Mouse (Mus musculus) stomach, embryonic 16.5 days (tissue): ENCODE measurements around the gene Auts2. TPM values are rescaled to one million over a fixed set of nuclear protein-coding genes. Genes with fewer than 3 reads are reported as not detected.
A peak's percentile ranks its signal among the peaks of the same experiment; 100 is the strongest.
"Not testable (repeated sequence)": the region's sequence is repeated elsewhere in the genome, so short reads cannot be mapped to it uniquely, and the experiment has no call there.

Experiments used
- ATAC-seq: fragments of 200-750 bp; cut with Nextera tagmentation; 2 replicates; pipeline ENCODE4 v1.8.0; 2017; ENCODE audit warnings: moderate number of reproducible peaks, moderate TSS enrichment; ENCODE audit not compliant: insufficient read depth, low FRiP score
- H3K27ac ChIP-seq: fragments of 300-500 bp; sonication (generic); 2 replicates; pipeline ENCODE4 v1.5.1; 2014; ENCODE audit warnings: low read length
- H3K27me3 ChIP-seq: fragments of 300-500 bp; sonication (generic); 2 replicates; pipeline ENCODE4 v1.6.1; 2014; ENCODE audit warnings: low read length, control low read depth, mixed read lengths; ENCODE audit not compliant: control insufficient read depth, insufficient read depth
- H3K36me3 ChIP-seq: fragments of 300-500 bp; sonication (generic); 2 replicates; pipeline ENCODE4 v1.6.1; 2014; ENCODE audit warnings: low read length; ENCODE audit not compliant: control insufficient read depth, insufficient read depth
- H3K4me1 ChIP-seq: fragments of 300-500 bp; sonication (generic); 2 replicates; pipeline ENCODE4 v1.6.1; 2014; ENCODE audit warnings: low read length, control low read depth, mixed read lengths; ENCODE audit not compliant: control insufficient read depth, insufficient read depth
- H3K4me2 ChIP-seq: fragments of 300-500 bp; sonication (generic); 2 replicates; pipeline ENCODE4 v1.6.1; 2014; ENCODE audit warnings: low read depth, low read length, mixed read lengths
- H3K4me3 ChIP-seq: fragments of 300-500 bp; sonication (generic); replicated peaks from 2 replicates; pipeline ENCODE4 v1.5.1; 2014; ENCODE audit warnings: mild to moderate bottlenecking, low read length
- H3K9ac ChIP-seq: fragments of 300-500 bp; sonication (generic); 2 replicates; pipeline ENCODE4 v1.6.1; 2014; ENCODE audit warnings: low read length
- H3K9me3 ChIP-seq: fragments of 300-500 bp; sonication (generic); replicated peaks from 2 replicates; pipeline ENCODE4 v1.6.1; 2016; ENCODE audit warnings: low read length, control low read depth; ENCODE audit not compliant: control insufficient read depth
- WGBS: fragments of 180-500 bp; shearing (Covaris S2); extraction: QIAGEN DNeasy Blood & Tissue Kit; methylation state at CpG from one replicate; pipeline ENCODE4 v1.1.7; 2014; 5-methylcytosine and 5-hydroxymethylcytosine counted together
- polyA plus RNA-seq: library from polyadenylated mRNA; unstranded; fragments of >200 nt; fragmentation: Nextera tagmentation; extraction: Ambion mirVana; gene quantifications from 2 replicates; pipeline ENCODE4 v1.2.1, GENCODE M21; 2015

Auts2 gene
- polyA plus RNA-seq: 17.4 and 20.1 TPM in 2 replicates

GRCm38 (mm10) chr5:132543118-132544071 lies at the start of gene Auts2:
TSS of gene Auts2 (minus strand) at chr5:132543344.
- Histone ChIP-seq H3K27ac (peak within 1 kb of the TSS; percentile 83), H3K36me3 (no peaks in the 10 kb centered on the region), H3K27me3 (no peaks in the 10 kb centered on the region; the same call in 1 of the 2 replicates), H3K4me1 (peaks cover 6% of the 10 kb centered on the region; the same call in 1 of the 2 replicates), H3K9ac (peak within 1 kb of the TSS; percentile 80), H3K4me2 (peak within 1 kb of the TSS; percentile 87), H3K9me3 (no peaks in the 10 kb centered on the region), H3K4me3 (peak within 1 kb of the TSS; percentile 77)
- WGBS: under 1% methylated on average over 92 of the region's 105 CpGs
- peak; percentile 94 for ATAC-seq

GRCm38 (mm10) chr5:132591721-132592695 lies 48.9 kb upstream of the Auts2 start:
- H3K27me3 ChIP-seq: no peaks in the 10 kb centered on the region
- no peaks in the 10 kb centered on the region for H3K36me3 ChIP-seq
- no peak overlapping the region for H3K27ac ChIP-seq
- ATAC-seq: no peak
- no peak overlapping the region for H3K4me3 ChIP-seq
- H3K4me2 ChIP-seq: no peak overlapping the region
- no peak overlapping the region for H3K9ac ChIP-seq
- no peaks in the 10 kb centered on the region for H3K9me3 ChIP-seq
- 69% methylated on average over 24 of the region's 24 CpGs for WGBS
- H3K4me1 ChIP-seq: no peaks in the 10 kb centered on the region

GRCm38 (mm10) chr5:132579774-132580173 lies 36.6 kb upstream of the Auts2 start:
- no peak for ATAC-seq
- no peaks in the 10 kb centered on the region for H3K4me1 ChIP-seq
- H3K27ac ChIP-seq: no peak overlapping the region
- 70% methylated on average over 7 of the region's 7 CpGs for WGBS
- no peak overlapping the region for H3K9ac ChIP-seq
- H3K36me3 ChIP-seq: no peaks in the 10 kb centered on the region
- H3K9me3 ChIP-seq: no peaks in the 10 kb centered on the region
- no peak overlapping the region for H3K4me3 ChIP-seq
- no peak overlapping the region for H3K4me2 ChIP-seq
- H3K27me3 ChIP-seq: no peaks in the 10 kb centered on the region

- H3K4me1 ChIP-seq, H3K9me3 ChIP-seq, H3K36me3 ChIP-seq, H3K9ac ChIP-seq, H3K4me3 ChIP-seq, H3K27me3 ChIP-seq, H3K4me2 ChIP-seq, ATAC-seq, H3K27ac ChIP-seq: not testable (repeated sequence)
- 73% methylated on average over 6 of the region's 6 CpGs for WGBS
These were observed 17.6 kb upstream of the Auts2 start for GRCm38 (mm10) chr5:132560771-132561170.

GRCm38 (mm10) chr5:132545761-132546160 lies 2.6 kb upstream of the Auts2 start:
- no peaks in the 10 kb centered on the region for H3K9me3 ChIP-seq
- no peak overlapping the region for H3K4me3 ChIP-seq
- H3K4me1 ChIP-seq: no peaks in the 10 kb centered on the region
- H3K9ac ChIP-seq: no peak overlapping the region
- no peaks in the 10 kb centered on the region; the same call in 1 of the 2 replicates for H3K27me3 ChIP-seq
- H3K27ac ChIP-seq: no peak overlapping the region
- no peaks in the 10 kb centered on the region for H3K36me3 ChIP-seq
- no peak overlapping the region for H3K4me2 ChIP-seq
- 41% methylated on average over 1 of the region's 1 CpGs for WGBS
- no peak for ATAC-seq

GRCm38 (mm10) chr5:132544176-132544995 lies 1.2 kb upstream of the Auts2 start:
- Histone ChIP-seq H3K4me3 (peak overlapping the region; percentile 77), H3K27ac (no peak overlapping the region), H3K9ac (peak overlapping the region; percentile 80), H3K4me1 (peaks cover 1% of the 10 kb centered on the region; the same call in 1 of the 2 replicates), H3K36me3 (no peaks in the 10 kb centered on the region), H3K9me3 (no peaks in the 10 kb centered on the region), H3K4me2 (peak overlapping the region; percentile 87), H3K27me3 (no peaks in the 10 kb centered on the region; the same call in 1 of the 2 replicates)
- WGBS: 7% methylated on average over 26 of the region's 26 CpGs
- ATAC-seq: no peak

GRCm38 (mm10) chr5:132542381-132543020 lies 643 bp downstream of the Auts2 start:
- ATAC-seq: peak; percentile 2; the same call in 1 of the 2 replicates

GRCm38 (mm10) chr5:132541951-132542350 lies 1.2 kb downstream of the Auts2 start:
- no peak for ATAC-seq
- Histone ChIP-seq H3K4me3 (peak overlapping the region; percentile 77), H3K27ac (peak overlapping the region; percentile 83), H3K27me3 (no peaks in the 10 kb centered on the region; the same call in 1 of the 2 replicates), H3K9me3 (no peaks in the 10 kb centered on the region), H3K9ac (peak overlapping the region; percentile 80), H3K4me1 (peaks cover 6% of the 10 kb centered on the region; the same call in 1 of the 2 replicates), H3K4me2 (peak overlapping the region; percentile 87), H3K36me3 (no peaks in the 10 kb centered on the region)
- under 1% methylated on average over 15 of the region's 21 CpGs for WGBS

More at GRCm38 (mm10) chr5:132542381-132543020, 643 bp downstream of the Auts2 start:
- Histone ChIP-seq H3K9me3 (no peaks in the 10 kb centered on the region), H3K4me1 (peaks cover 6% of the 10 kb centered on the region; the same call in 1 of the 2 replicates), H3K9ac (peak overlapping the region; percentile 80), H3K27ac (peak overlapping the region; percentile 83), H3K27me3 (no peaks in the 10 kb centered on the region; the same call in 1 of the 2 replicates), H3K4me2 (peak overlapping the region; percentile 87), H3K4me3 (peak overlapping the region; percentile 77), H3K36me3 (no peaks in the 10 kb centered on the region)
- WGBS: 0% methylated on average over 28 of the region's 28 CpGs
